1 mouse cellular context compared by ENCODE assay signal in the genomic region with DNA sequence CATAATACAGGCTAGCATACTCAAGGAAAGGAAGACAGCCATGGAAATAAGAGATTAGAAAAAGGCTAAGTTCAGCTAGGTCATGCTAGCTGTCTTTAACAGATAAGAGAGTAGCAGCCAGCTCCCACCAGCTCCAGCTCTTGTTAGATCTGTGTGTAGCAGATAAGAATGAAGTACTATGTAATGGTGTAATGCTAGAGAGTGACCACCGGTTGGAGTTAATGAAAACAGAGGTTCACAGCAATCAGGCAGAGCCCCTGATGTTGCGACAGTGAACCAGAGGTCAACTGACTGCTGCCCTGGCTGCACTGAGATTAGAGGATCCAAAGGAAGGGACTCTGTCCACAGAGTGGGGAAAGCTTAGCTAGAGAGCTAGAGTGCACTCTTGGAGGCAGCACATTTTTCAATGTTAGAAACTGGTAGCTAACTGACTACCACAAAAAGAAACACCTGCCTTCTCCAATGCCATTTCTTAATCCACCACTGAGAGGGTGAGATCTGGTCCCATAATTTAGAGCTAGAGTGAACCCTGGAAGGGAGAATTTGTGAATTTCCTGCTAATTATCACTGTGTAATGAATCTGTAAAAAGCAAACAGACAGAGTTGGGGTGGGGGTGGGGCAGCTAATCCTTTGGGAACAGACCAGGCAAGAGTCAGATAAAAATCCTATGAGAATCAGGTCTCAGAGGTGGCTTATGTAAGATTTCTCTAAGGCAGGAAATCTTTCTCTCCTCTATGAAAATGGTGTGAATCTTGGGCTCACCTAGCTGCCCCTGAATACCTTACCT.
TF ChIP-seq lines count a peak whose summit lies in the region.

No protein-coding gene starts in this region.

TF ChIP-seq in MEL, 35 proteins besides CTCF, POLR2A, EP300 and RAD21 (continued from another document):
- no peak for TF ChIP-seq BHLHE40 (IDR thresholded peaks at IDR 0.05; ENCODE audit: borderline replicate concordance, low read depth, low read length)
